Mouse (Mus musculus) left cerebral cortex, adult 18-20 months (tissue): ENCODE measurements around the gene Ankrd33b. TPM values are rescaled to one million over a fixed set of nuclear protein-coding genes. Genes with fewer than 3 reads are reported as not detected.
A peak's percentile ranks its signal among the peaks of the same experiment; 100 is the strongest.

Experiments used
- DNase-seq, 2 experiments: peaks; one replicate each; pipeline ENCODE4 v3.0.0; 2021 to 2022; ENCODE audit warnings: low spot score in 2 of 2, mixed read lengths in 1 of 2
- long read RNA-seq, 2 experiments: library from polyadenylated mRNA; stranded (forward); transcript quantifications; one replicate each; pipeline ENCODE4 v2.0.0; 2021
- total RNA-seq, 2 experiments: library from RNA; stranded (reverse); gene quantifications; 2 replicates each; pipeline ENCODE4 v1.2.3; 2021

Ankrd33b gene
- total RNA-seq: 10 to 100 TPM; 81.7 to 87.2 TPM
- long read RNA-seq, experiment 1, full-length matches to known transcripts: 25 of 46 reads
- long read RNA-seq, experiment 1, partial matches to known transcripts: 18 of 46 reads
- long read RNA-seq, experiment 1, other reads (novel, unspliced or antisense): 3 of 46 reads
- long read RNA-seq, experiment 2, full-length matches to known transcripts: 13 of 30 reads
- long read RNA-seq, experiment 2, partial matches to known transcripts: 0 of 30 reads
- long read RNA-seq, experiment 2, other reads (novel, unspliced or antisense): 17 of 30 reads

DNA sequence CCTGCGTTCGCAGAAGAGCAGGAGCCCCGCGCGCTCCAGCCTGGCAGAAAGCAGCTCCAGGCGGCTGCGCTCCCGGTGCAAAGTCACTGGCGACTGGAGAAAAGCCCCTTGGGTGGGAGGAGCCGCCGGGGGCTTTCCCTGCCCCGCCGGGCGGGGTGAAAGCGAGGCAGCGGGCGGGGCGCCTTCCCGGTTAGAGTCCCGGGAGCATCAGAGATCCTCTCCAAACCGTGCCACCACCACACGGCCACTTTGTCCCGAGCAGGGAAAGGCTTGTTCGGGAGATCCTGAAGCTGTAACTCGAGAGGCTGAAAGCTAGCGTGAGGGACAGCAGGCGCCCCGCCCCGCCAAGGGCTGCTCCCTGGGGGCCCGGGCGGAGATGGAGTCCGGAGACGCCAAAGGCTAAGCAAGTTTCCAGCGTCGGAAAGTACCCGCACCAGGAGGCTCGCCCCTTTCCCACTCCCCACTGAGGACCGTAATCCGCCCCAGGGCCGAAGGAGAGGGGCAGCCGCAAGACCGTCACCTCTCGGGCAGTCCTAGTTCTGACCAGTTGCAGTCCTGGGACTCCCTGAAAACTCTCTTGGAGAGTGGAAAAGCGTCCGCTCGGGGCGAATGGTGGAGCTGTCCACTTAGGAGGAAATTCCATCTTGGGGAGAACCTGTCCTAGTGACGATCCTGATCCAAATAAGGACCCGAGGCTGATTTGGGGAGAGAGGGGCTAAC lies at the start of gene Ankrd33b:
Gene Ankrd33b (minus strand): TSS at position 246 of the 720 bp plus-strand sequence.
- DNase-seq: peak; percentile 63 to 64

DNA sequence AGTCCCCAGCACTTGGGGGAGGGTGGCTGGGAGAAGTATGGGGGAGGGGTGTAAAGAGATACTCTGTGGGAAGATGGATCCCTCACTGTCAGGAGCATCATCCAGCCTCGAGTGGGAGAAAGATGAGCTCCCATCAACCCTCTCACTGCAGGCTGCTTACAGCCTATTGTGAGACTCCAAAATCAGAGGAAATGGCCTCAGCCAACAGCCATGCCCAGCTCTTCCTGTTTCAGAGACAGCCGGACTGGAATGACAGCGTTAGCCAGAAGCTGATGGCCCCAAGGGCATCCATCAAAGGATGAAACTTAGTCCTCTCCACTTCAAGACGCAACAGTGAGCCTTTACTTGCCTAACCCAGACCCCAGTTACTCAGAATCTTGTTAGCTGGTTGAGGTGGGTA lies 47.7 kb upstream of the Ankrd33b start:
- no peak for DNase-seq

DNA sequence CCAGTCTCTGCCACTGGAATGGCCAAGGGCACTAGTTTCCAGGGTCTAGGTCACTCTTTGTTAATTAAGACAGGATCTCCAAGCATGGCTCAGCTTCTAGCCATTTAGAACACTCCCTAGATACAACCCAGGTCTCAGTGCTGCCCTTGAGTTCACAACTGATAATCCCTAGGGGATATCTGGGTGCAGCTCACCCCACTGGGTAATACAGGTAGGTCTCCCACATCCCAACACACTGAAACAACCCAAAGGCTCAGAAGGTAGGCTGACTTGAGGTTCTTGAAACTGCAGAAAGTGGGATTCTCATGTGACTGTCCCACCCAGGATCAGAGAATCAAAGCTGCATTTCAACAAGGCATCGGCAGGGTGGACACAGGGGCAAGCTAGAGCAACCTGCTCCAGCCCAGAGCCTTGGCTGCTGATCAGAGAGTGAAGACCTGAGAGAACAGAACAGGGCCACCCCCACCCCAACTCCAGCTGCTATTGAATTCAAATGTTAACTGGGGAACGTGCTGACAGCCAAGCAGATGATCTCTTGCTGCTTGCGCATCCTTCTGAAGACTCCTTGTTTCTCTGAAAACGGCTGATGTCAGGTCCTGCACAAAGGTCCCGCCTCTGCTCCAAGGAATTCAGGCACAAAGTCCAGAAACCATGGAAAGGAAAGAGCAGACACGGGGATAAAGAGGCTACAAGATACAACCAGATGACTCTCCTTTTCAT lies 46.8 kb upstream of the Ankrd33b start:
- DNase-seq: no peak

DNA sequence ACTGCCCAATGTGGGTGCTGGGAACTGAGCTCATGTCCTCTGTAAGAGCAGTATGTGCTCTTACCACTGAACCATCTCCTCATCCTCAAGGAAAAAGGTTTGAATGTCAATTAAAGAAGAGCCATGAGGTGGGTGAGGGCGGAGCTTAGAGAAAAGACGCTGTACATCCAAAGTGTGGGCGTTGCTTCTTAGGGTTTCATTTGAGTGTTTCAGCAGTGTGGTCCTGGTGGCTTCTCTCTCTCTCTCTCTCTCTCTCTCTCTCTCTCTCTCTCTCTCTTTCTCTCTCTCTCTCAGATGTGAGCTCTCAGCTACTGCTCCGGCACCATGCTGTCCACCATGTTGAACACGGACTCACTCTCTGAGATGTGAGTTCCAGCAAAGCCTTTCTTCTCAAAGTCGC lies 46.1 kb upstream of the Ankrd33b start:
- no peak for DNase-seq

DNA sequence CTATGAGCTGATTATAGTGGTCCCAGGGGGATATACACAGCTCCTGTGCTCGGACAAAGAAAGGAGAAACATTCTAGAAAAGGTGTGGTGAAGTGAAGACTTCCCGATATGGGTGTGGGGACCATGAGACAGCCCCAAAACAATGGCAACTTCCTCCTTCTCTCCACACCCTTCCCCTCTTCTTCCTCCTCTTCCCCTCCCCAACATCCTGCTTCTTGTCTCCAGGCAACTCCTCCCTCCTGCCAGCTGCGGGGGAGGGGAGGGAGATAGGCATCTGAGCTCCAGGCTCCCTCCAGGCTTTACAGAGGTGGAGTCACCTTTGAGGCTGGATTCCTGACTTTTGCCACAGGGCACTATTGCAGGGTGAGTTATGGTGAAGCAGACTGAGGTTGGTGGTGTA lies 45.4 kb upstream of the Ankrd33b start:
- DNase-seq: no peak

DNA sequence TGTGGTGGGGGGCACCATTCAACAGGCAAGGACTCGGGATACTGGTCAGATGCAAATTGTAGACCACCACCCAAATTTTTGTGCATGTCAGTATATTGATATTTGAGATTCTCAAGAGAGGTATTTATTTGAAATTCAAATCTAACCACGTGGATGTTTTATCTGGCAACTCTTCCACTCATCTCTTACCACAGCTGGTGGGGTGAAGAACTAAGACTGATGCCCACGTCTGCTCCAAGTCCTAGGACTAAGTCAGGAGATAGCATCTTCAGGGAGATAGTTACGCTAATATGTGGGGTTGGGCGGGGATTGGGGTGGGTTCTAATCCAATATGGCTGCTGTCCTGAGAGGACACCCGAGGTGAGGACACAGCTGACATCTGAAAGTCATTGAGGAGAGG lies 44.9 kb upstream of the Ankrd33b start:
- no peak for DNase-seq

DNA sequence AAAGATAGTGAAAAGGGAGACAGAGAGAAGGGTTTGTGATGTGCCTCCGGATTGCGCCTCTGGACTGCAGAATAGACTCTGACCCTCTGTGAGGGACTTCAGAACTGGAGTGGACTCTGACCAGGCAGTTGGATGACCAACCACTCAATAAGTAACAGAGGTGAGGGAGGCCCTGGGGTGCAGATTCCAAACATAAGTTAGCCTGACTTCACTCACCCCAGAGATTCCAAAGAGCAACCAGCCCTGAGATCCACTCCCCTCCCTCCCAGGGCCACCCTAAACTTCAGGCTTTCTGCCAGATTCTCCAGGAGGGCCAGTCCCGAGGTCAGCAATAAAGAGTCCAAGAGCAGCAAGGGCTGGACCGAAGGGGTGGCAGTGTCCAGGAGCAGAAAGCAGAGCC lies 40.0 kb upstream of the Ankrd33b start:
- DNase-seq: no peak

DNA sequence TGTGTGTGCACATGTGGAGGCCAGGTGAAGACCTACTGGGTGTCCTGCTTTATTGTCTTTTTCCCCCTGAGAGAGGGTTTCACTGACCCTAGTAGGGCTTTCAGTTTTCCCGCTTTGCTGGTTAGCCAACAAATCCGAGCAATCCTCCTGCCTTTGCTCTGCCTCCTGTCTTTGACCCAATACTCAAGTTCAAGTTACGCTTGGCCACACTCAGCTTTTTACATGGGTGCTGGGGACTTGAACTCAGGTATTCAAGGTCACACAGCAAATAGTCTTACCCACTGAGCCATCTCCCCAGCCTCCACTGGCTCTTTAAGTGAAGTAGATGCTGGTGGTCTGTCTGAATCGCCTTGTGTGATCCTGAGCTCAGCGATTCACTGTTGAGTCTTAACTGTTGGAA lies 39.4 kb upstream of the Ankrd33b start:
- no peak for DNase-seq

DNA sequence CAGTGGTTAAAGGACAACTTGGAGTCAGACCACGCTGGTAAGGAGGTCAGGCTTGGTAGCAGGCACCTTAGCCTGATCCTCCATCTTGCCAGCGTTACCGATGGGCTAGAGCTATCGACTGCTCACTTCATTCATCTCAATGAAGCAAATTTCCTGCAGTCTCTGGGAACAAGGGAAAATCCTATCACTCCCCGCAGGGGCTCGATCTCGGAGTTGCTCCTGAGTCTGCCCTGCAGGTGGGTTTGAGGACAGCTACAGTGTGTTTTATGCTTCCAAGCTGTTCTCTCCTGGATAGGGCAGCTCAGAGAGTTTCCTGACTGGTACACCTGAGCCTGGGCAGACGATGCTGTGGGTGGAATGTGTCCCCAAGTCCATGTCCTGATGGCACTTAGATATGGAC lies 36.8 kb upstream of the Ankrd33b start:
- no peak for DNase-seq

DNA sequence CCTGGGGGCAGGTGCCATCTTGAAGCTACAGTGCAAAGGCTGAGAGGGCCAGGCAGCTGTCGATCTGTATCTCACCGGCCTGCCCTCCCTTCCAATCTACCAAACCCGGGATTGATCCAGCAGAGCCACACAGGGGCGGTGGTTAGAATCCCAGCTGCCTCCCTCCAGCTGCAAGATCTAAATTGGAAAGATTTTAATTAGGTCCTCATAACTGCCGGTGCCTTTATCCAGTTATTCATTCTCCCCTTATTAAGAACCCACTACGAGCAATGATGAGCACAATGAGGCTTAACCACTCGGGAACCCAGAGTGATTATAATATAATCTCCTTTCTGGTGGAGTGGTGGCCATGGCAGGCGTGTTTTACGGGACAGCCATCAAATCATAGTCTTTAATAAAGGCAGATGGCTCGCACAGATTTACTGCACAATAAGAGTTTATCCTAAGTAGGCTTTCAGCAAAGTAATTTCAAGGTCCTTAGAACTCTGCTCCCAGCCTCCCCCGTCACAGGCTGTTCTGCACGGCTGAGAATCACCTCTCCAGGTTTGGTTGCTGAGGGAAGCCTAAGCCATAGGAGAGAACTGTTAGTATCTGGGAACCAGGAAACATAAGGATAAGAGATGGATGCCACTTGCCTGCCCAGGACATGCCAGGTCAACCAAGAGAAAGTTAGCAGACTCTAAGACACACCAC lies 34.8 kb upstream of the Ankrd33b start:
- DNase-seq: no peak

DNA sequence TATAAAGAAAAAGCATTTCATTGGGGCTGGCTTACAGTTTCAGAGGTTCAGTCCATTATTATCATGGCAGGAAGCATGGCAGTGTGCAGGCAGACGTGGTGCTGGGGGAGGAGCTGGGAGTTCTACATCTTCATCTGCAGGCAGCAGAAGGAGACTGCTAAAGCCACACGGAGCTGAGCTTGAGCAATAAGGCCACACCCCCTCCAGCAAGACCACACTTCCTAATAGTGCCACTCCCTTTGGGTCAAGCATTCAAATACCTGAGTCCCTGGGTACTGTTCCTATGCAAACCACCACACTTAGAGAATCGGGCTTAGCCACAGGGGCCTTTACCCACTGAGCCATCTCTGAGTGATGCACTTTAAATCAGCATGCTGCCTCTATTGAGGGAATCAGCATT lies 33.4 kb upstream of the Ankrd33b start:
- DNase-seq: no peak

DNA sequence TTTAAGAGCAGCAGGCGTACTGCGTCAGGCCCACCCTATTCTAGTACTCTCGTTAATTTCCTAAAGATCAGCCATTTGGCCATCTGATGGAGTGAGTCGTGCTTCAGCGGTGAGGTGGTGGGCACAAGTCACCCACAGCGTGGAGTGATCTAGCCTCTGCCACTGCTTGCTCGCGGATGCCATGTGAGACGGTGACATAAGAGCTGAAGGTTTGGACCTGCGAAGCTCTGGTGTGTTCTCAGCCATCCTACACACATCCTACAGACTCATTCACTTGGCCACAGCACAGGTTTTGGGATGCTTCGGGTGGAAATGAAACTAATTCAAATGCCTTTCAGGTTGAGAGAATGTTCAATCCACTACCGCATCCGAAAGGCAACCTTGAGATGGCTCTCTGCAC lies 31.2 kb upstream of the Ankrd33b start:
- DNase-seq: peak; percentile 56 to 75

DNA sequence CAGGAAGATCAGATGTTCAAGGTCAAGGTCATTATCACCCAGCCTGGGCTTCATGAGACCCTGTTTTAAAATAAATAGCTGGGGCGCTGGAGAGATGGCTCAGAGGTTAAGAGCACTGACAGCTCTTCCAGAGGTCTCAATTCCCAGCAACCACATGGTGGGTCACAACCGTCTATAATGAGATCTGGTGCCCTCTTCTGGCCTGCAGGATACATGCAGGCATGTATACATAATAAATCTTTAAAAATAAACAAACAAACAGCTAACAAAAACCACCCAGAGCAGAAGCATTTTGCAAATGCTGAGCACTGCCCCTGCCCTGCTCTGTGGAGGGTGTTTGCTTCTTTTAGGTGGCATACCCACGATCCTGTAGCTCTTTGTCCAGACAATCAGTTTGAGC lies 29.9 kb upstream of the Ankrd33b start:
- no peak for DNase-seq

DNA sequence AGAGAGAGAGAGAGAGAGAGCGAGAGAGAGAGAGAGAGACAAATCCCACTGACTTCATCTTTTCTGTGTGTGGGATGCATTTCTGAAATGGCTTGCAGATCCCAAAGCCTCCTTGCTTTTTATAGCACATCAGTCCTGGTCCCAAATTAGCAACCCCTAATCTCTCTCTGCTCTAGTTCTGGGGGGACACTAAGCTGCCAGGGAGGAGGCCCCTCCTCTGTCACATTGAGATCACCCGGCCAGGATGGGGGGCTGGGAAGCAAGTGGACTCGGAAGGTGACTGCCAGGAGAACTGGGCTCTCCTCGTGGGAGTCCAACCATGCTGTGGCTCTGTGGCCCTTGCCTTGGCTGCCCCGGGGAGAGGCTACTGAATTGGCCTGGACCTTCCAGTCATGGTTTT lies 29.2 kb upstream of the Ankrd33b start:
- DNase-seq: peak; percentile 36 to 59

DNA sequence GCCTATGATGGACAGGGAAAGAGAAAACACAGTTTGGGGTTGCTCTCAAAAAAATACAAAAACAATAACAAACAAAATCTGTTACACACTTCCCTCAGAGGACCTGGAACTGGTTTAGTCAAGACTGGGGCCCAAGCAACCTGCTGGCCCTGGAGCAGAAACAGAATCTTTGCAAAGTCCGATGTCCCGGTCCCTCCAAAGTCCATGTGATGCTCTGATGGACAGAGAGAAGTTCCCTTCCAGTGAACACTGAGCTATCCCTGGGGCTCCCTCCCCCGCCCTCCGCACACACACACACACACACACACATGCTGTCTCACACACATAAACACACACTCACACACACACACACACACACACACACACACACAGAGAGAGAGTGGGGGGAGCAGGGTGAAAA lies 28.5 kb upstream of the Ankrd33b start:
- DNase-seq: no peak

DNA sequence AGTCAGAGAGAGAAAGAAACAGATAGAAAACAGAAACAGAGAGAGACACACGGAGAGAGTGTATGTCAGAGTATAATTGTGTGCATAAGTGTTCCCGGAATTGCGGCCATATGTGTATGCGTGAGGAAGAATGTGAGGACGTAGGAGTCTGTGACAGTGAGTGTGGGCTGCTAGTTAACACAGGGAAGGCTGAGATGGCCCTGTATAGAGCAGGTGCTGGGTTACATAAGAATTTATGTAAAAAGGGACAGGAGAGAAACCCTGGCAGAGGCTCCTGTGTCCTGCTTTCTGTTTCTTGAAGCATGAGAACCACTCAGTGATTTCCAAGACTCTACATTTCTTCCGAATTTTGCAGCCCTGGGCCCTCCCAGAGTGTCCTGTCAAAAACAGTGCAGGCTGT lies 25.9 kb upstream of the Ankrd33b start:
- peak; percentile 72 to 80 for DNase-seq

DNA sequence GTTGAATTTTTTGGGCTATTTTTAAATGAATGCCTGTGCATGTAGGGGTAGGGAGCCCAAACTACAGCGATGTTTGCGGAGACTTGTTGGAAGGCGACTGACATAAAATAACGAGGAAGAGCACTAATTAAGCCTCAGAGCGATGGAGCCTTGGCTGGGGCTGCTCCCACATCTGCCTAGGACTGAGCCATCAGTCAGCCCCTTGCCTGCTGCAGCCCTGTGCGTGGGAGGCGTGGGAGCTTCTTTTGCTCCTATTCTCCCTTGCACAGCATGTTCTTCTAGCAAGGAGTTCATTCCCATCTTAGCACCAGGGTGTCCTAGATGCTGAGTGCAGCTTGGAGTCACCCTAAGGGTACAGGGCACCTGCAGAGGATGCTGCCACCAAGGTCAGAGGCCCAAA lies 25.2 kb upstream of the Ankrd33b start:
- peak; percentile 69 to 78 for DNase-seq

DNA sequence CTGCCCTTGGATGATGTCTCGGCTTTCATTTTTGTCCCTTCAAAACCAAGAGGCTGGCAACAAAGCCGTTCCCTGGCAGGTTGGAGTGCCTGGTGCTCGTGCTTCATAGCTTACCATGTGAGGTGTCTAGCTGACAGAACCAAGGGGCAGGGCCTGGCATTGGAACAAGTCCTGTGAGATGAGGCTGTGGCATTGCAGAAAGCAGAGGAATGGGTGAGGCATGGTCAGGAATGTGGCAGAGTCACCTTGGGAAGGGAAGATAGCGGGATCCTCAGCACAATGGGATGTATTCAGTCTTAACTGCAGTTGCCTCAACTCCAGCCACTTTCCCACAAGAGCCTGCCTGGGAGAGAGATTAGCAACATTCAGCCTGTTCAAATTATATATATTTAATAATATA lies 24.6 kb upstream of the Ankrd33b start:
- no peak for DNase-seq

DNA sequence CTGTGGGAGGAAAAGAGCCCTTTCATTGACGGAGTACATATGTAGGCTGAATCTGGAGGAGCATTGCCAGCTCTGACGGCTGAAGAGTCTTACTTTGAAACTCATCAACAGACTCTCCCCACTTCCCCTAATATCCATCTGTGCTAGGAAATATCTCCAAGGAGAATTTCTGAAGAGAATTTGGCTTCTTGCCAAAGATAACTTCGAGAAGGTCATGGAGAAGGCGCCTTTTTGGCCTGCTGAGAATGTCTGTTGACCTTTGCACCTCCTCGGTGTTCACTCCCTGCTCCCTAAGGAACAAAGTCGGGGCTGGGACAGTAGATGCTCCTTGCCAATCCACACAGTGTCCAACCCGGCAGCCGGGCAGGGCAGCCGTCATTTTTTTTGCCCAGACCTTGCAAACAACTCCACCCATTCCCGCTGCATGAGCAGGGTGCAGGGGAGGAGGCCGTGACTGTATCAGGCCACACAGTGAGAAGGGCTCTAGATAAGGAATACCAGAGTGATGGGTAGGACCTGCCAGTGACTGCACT lies 14.5 kb upstream of the Ankrd33b start:
- no peak for DNase-seq

DNA sequence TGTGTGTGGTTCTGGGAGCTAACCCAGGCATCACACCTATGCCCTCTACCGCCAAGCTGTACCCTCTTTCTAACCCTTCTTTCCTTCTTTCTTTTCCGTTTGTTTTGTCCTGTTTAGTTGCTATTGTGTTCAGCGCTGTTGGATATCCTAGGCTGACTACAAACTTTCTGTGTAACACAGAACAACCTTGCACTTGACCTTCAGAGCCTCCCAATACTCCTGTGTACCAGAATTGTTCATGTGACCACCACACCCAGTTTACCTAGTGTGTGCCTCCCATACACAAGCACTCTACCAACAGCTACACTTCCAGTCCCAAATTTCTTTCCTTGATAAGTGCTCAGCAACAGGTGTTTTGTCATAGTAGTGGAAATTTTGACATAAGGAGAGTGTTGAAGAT lies 11.9 kb upstream of the Ankrd33b start:
- DNase-seq: no peak

DNA sequence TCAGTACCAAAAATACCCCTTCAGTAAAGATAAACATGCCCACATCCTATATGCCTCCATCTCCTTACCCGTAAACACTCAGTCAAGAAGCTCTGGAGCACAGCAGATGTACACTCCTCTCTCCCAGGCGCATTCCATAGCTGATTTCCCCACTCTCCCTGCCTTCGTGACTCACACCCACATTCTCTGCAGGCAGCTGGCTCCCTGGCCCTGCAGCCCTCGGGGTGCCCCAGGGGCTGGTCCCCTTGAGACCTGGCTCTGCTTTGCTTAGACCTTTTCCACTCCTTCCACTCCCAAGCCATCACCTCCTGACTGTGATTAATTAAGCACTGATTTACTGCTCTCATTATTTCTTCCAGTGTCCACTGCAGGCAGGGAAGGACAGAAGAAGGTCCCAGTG lies 7.7 kb upstream of the Ankrd33b start:
- peak in 1 of 2 experiments; percentile 47 for DNase-seq
